Mouse (Mus musculus) megakaryocyte, embryonic 14.5 days (primary cell): ENCODE measurements around the gene Zc3h18.

Source experiments
- FLI1 ChIP-seq: IDR thresholded peaks from 2 replicates; pipeline ENCODE4 v1.6.1; 2012; ENCODE audit warnings: low read length, inconsistent platforms, mixed read lengths
- GATA1 ChIP-seq: IDR thresholded peaks from 3 replicates; pipeline ENCODE4 v1.6.1; 2012; ENCODE audit warnings: mixed read lengths, low read length, inconsistent platforms, borderline replicate concordance

DNA sequence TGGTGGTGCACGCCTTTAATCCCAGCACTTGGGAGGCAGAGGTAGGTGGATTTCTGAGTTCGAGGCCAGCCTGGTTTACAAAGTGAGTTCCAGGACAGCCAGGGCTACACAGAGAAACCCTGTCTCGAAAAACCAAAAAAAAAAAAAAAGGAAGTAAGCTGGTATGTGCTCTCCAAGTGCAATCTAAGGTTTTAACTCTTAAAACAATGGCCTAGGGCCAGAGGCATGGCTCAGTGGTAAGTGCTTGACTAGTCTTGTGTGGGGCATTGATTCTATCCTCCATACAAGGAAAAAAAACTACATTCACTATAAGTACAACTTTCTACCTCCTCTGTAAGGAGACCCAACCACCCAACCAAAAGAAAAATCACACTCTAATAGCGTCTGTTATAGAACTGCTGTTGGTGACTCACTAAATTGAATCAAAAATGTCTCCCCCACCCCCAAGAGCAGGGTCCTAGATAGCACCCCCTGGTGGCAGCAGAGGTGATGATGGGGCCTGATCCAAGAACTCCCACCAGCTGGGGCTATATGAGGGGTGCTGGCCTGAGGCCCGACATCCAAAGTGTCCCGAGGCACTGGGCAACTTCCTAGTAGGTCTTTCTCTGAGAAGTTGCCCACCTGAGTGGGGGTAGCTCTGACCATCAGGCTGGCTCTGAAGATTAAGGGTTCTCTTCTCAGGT, 83.0 kb downstream of the Zc3h18 start:
- no peak for TF ChIP-seq GATA1
- no peak for TF ChIP-seq FLI1
